Mouse (Mus musculus): ENCODE results near the gene Hoxb4. TPM values are rescaled to one million over a fixed set of nuclear protein-coding genes. Genes with fewer than 3 reads are reported as not detected.

The Hoxb4 gene
- total and polyA plus RNA-seq, 3 experiments, result 2.7 to 5.5 (median 3.3) TPM

GRCm38 (mm10) chr11:96327750-96328149, 9.7 kb downstream of the Hoxb4 start:
- no peak for DNase-seq (ENCODE audit: extremely low read depth)
- Histone ChIP-seq H3K79me2 (replicated peaks; ENCODE audit: control insufficient read depth, extremely low read depth, insufficient read depth, poor library complexity, severe bottlenecking) (no peaks in the 10 kb centered on the region), H3K4me3 (replicated peaks in 1 of 3; ENCODE audit: low read depth in 2 of 3, low read length in 2 of 3, poor library complexity in 1 of 3) (no peak overlapping the region), H3K27ac (ENCODE audit: insufficient read depth, low read depth) (no peak overlapping the region), H3K9ac (ENCODE audit: insufficient read depth, low read depth) (no peak overlapping the region), H3K27me3 (replicated peaks) (no peaks in the 10 kb centered on the region), H3K4me1 (ENCODE audit: control insufficient read depth in 1 of 2, insufficient read depth in 2 of 2) (no peaks in the 10 kb centered on the region), H3K9me3 (replicated peaks; ENCODE audit: low read length) (no peaks in the 10 kb centered on the region), H3K4me2 (ENCODE audit: insufficient read depth, low read depth, poor library complexity, severe bottlenecking) (no peak overlapping the region), H3K36me3 (replicated peaks in 1 of 2; ENCODE audit: control insufficient read depth in 1 of 2, insufficient read depth in 1 of 2, low read length in 1 of 2) (no peaks in the 10 kb centered on the region)
- dilution Hi-C loops (cut with MboI; ENCODE audit: extremely low pct_ligation_motif_present, extremely low pct_unique_long_range_greater_than_20kb, low sequenced_read_pairs) (no loop called here), in situ Hi-C loops (cut with MboI; ENCODE audit: low pct_ligation_motif_present, low pct_unique_long_range_greater_than_20kb, low sequenced_read_pairs) (no loop called here)
- TF ChIP-seq MAFK (IDR thresholded peaks at IDR 0.05; ENCODE audit: insufficient replicate concordance, low read length) (no peak), IRF4 (IDR thresholded peaks at IDR 0.05; ENCODE audit: low read depth, low read length) (no peak), JUND (conservative IDR thresholded peaks at IDR 0.05; ENCODE audit: low read depth, low read length) (no peak), RCOR1 (conservative IDR thresholded peaks at IDR 0.05; ENCODE audit: low read depth, low read length) (no peak)

- H3K36me3 ChIP-seq (replicated peaks in 1 of 2; ENCODE audit: control insufficient read depth in 1 of 2, insufficient read depth in 1 of 2, low read length in 1 of 2), result peaks cover 0 to 2% of the 10 kb centered on the region in 2 experiments
- no peak overlapping the region for H3K4me3 ChIP-seq (replicated peaks in 1 of 3; ENCODE audit: low read depth in 2 of 3, low read length in 2 of 3, poor library complexity in 1 of 3)
- DNase-seq (ENCODE audit: extremely low read depth), result no peak
- no peak overlapping the region for H3K9ac ChIP-seq (ENCODE audit: insufficient read depth, low read depth)
- dilution Hi-C loops (cut with MboI; ENCODE audit: extremely low pct_ligation_motif_present, extremely low pct_unique_long_range_greater_than_20kb, low sequenced_read_pairs) (no loop called here), in situ Hi-C loops (cut with MboI; ENCODE audit: low pct_ligation_motif_present, low pct_unique_long_range_greater_than_20kb, low sequenced_read_pairs) (no loop called here)
- H3K4me2 ChIP-seq (ENCODE audit: insufficient read depth, low read depth, poor library complexity, severe bottlenecking), result no peak overlapping the region
- H3K4me1 ChIP-seq (ENCODE audit: control insufficient read depth in 1 of 2, insufficient read depth in 2 of 2), result no peaks in the 10 kb centered on the region
- H3K9me3 ChIP-seq (replicated peaks; ENCODE audit: low read length), result no peaks in the 10 kb centered on the region
- no peak overlapping the region for H3K27ac ChIP-seq (ENCODE audit: insufficient read depth, low read depth)
- H3K27me3 ChIP-seq (replicated peaks), result no peaks in the 10 kb centered on the region
- TF ChIP-seq PAX5 (IDR thresholded peaks at IDR 0.05; ENCODE audit: low read length) (no peak), MAX (IDR thresholded peaks at IDR 0.05; ENCODE audit: low read length) (no peak), JUND (conservative IDR thresholded peaks at IDR 0.05; ENCODE audit: low read depth, low read length) (no peak), JUN (IDR thresholded peaks at IDR 0.05; ENCODE audit: insufficient read depth, low read depth, low read length) (no peak), HCFC1 (IDR thresholded peaks at IDR 0.05; ENCODE audit: low read depth, low read length) (no peak), POLR2A (IDR thresholded peaks at IDR 0.05; ENCODE audit: low read depth, low read length) (no peak), SIN3A (IDR thresholded peaks at IDR 0.05; ENCODE audit: low read length) (no peak), EP300 (IDR thresholded peaks at IDR 0.05; ENCODE audit: low read length) (no peak), CTCF (conservative IDR thresholded peaks at IDR 0.05 in 1 of 2, IDR thresholded peaks at IDR 0.05 in 1 of 2; ENCODE audit: low read depth in 2 of 2, low read length in 2 of 2) (no peak), BHLHE40 (IDR thresholded peaks at IDR 0.05; ENCODE audit: low read depth, low read length) (no peak), UBTF (IDR thresholded peaks at IDR 0.05; ENCODE audit: low read depth, low read length) (no peak), ZC3H11A (IDR thresholded peaks at IDR 0.05; ENCODE audit: low read depth, low read length) (no peak), ZNF384 (IDR thresholded peaks at IDR 0.05; ENCODE audit: low read depth, low read length) (no peak), ELF1 (IDR thresholded peaks at IDR 0.05; ENCODE audit: low read depth, low read length) (no peak)
- no peaks in the 10 kb centered on the region for H3K79me2 ChIP-seq (replicated peaks; ENCODE audit: control insufficient read depth, extremely low read depth, insufficient read depth, poor library complexity, severe bottlenecking)
Measured at GRCm38 (mm10) chr11:96328605-96329004, 10.5 kb downstream of the Hoxb4 start.
